ENCODE assay signal across 17 mouse cellular contexts in genomic region chr1:191877681-191878080, GRCm38 (mm10).
"Had no signal": no experiment of that assay in that cellular context is flagged by ENCODE, and none has a peak within 500 bp of the region (broad histone marks: within the 10 kb centered on the region; RNA-seq: fewer than 3 reads in every experiment).

No protein-coding gene starts in this region.

- ATAC-seq: intestine, embryonic 16.5 days; lung, postnatal 0 days; midbrain, embryonic 15.5 days had no signal

- H3K4me1 ChIP-seq: midbrain, embryonic 15.5 days had no signal

- H3K4me2 ChIP-seq: limb, embryonic 12.5 days; liver, embryonic 13.5 days; midbrain, embryonic 11.5 days; midbrain, embryonic 15.5 days; neural tube, embryonic 13.5 days had no signal

- H3K36me3 ChIP-seq: limb, embryonic 12.5 days; liver, embryonic 13.5 days; midbrain, embryonic 15.5 days; neural tube, embryonic 13.5 days had no signal

- DNase-seq: layer of hippocampus, adult 9-11 months; layer of hippocampus, postnatal 36 days; liver, embryonic 13.5 days; lung, adult 2 months; lung, postnatal 36 days; retina, postnatal 1 day; right cerebral cortex, postnatal 4 days; spleen, adult 18-20 months; thymus, adult 18-20 months; thymus, postnatal 14 days had no signal

- H3K27me3 ChIP-seq: limb, embryonic 12.5 days; midbrain, embryonic 15.5 days; neural tube, embryonic 13.5 days had no signal

- H3K4me3 ChIP-seq: limb, embryonic 12.5 days; liver, embryonic 13.5 days; midbrain, embryonic 15.5 days; neural tube, embryonic 13.5 days had no signal

- H3K9me3 ChIP-seq: limb, embryonic 12.5 days; liver, embryonic 13.5 days; midbrain, embryonic 15.5 days; neural tube, embryonic 13.5 days had no signal

- H3K9ac ChIP-seq: limb, embryonic 12.5 days; liver, embryonic 13.5 days; midbrain, embryonic 15.5 days; neural tube, embryonic 13.5 days had no signal

- H3K27ac ChIP-seq: kidney, postnatal 0 days; limb, embryonic 12.5 days; liver, embryonic 13.5 days; midbrain, embryonic 15.5 days; neural tube, embryonic 13.5 days had no signal
